Mouse (Mus musculus) G1E-ER4 (cell line): Measurements from ENCODE around the gene Rras. TPM values are rescaled to one million over a fixed set of nuclear protein-coding genes. Genes with fewer than 3 reads are reported as not detected.

Source experiments
- GATA1 ChIP-seq: IDR thresholded peaks from one replicate; pipeline ENCODE4 v1.8.0; 2012; ENCODE audit warnings: low read length, inconsistent platforms
- polyA plus RNA-seq: library from polyadenylated mRNA; stranded (reverse); fragments of >175 nt; gene quantifications from 2 replicates; pipeline ENCODE4 v1.2.3, GENCODE M21; 2012

The Rras gene
- polyA plus RNA-seq, 1 experiment = 9.1 TPM

GRCm38 (mm10) chr7:45052862-45053116, 35.0 kb downstream of the Rras start, which contains the start of gene Prr12:
Prr12 (minus strand) TSS chr7:45052881.
- no peak for TF ChIP-seq GATA1

- TF ChIP-seq GATA1 = no peak
Measured at GRCm38 (mm10) chr7:45053117-45053930, 35.6 kb downstream of the Rras start.

GRCm38 (mm10) chr7:45053931-45054510, 36.3 kb downstream of the Rras start:
- TF ChIP-seq GATA1 = no peak

GRCm38 (mm10) chr7:45056329-45056971, 38.7 kb downstream of the Rras start:
- TF ChIP-seq GATA1 = no peak

- TF ChIP-seq GATA1 = no peak
Measured at GRCm38 (mm10) chr7:45056972-45057348, 39.2 kb downstream of the Rras start.

- TF ChIP-seq GATA1 = no peak
Measured at GRCm38 (mm10) chr7:45058607-45059571, 41.1 kb downstream of the Rras start.

GRCm38 (mm10) chr7:45060632-45061122, 42.9 kb downstream of the Rras start:
- TF ChIP-seq GATA1 = no peak

GRCm38 (mm10) chr7:45061532-45062075, 43.8 kb downstream of the Rras start:
- TF ChIP-seq GATA1 = no peak

- TF ChIP-seq GATA1 = no peak
Measured at GRCm38 (mm10) chr7:45062239-45062835, 44.6 kb downstream of the Rras start, which contains the start of the genes Nosip and Prrg2. Nosip (plus strand) TSS chr7:45062429. Prrg2 (minus strand) TSS chr7:45062677.

- no peak for TF ChIP-seq GATA1
Measured at GRCm38 (mm10) chr7:45067190-45067999, 49.6 kb downstream of the Rras start.

GRCm38 (mm10) chr7:45068000-45068318, 50.2 kb downstream of the Rras start:
- TF ChIP-seq GATA1 = no peak

GRCm38 (mm10) chr7:45069671-45070070, 51.9 kb downstream of the Rras start:
- no peak for TF ChIP-seq GATA1

Other genes starting within 250 kb of the Rras start
- 89.3 and 290 TPM in 2 replicates for gene Nup62, start 201.9 kb upstream of the Rras start, polyA plus RNA-seq
- 1.4 TPM in 2 replicates for gene Il4i1, start 201.6 kb upstream of the Rras start, polyA plus RNA-seq
- 545 and 546 TPM in 2 replicates for gene Atf5, start 201.3 kb upstream of the Rras start, polyA plus RNA-seq
- gene Akt1s1, start 169.0 kb upstream of the Rras start, polyA plus RNA-seq = 873 and 930 TPM in 2 replicates
- gene Tbc1d17, start 168.9 kb upstream of the Rras start, polyA plus RNA-seq = 87.2 and 126 TPM in 2 replicates
- 55.8 and 74.5 TPM in 2 replicates for gene Pnkp, start 160.8 kb upstream of the Rras start, polyA plus RNA-seq
- gene Ptov1, start 148.2 kb upstream of the Rras start, polyA plus RNA-seq = 256 and 306 TPM in 2 replicates
- gene Med25, start 125.2 kb upstream of the Rras start, polyA plus RNA-seq = 568 and 719 TPM in 2 replicates
- 67.3 and 78.5 TPM in 2 replicates for gene Fuz, start 121.9 kb upstream of the Rras start, polyA plus RNA-seq
- gene Ap2a1, start 88.5 kb upstream of the Rras start, polyA plus RNA-seq = 254 and 278 TPM in 2 replicates
- gene Tsks, start 74.8 kb upstream of the Rras start, polyA plus RNA-seq = 0.16 TPM in 1 of 2 replicates, not detected in the other
- 1.2 and 1.9 TPM in 2 replicates for gene Cpt1c, start 43.1 kb upstream of the Rras start, polyA plus RNA-seq
- gene Prmt1, start 31.4 kb upstream of the Rras start, polyA plus RNA-seq = 142 and 234 TPM in 2 replicates
- 110 and 153 TPM in 2 replicates for gene Irf3, start 20.3 kb upstream of the Rras start, polyA plus RNA-seq
- 195 and 211 TPM in 2 replicates for gene Bcl2l12, start 19.2 kb upstream of the Rras start, polyA plus RNA-seq
- 347 and 406 TPM in 2 replicates for gene Scaf1, start 1.6 kb upstream of the Rras start, polyA plus RNA-seq
- gene Prr12, start 34.9 kb downstream of the Rras start, polyA plus RNA-seq = 123 and 149 TPM in 2 replicates
- 160 and 205 TPM in 2 replicates for gene Nosip, start 44.5 kb downstream of the Rras start, polyA plus RNA-seq
- 28.0 and 34.7 TPM in 2 replicates for gene Prrg2, start 44.7 kb downstream of the Rras start, polyA plus RNA-seq
- 1.2 and 1.8 TPM in 2 replicates for gene Rcn3, start 74.3 kb downstream of the Rras start, polyA plus RNA-seq
- 0.04 TPM in 1 of 2 replicates, not detected in the other for gene Fcgrt, start 85.9 kb downstream of the Rras start, polyA plus RNA-seq
- 236 and 428 TPM in 2 replicates for gene Rps11, start 106.5 kb downstream of the Rras start, polyA plus RNA-seq
- 9,046 and 9,149 TPM in 2 replicates for gene Rpl13a, start 110.8 kb downstream of the Rras start, polyA plus RNA-seq
- gene Gm45713, start 118.3 kb downstream of the Rras start, polyA plus RNA-seq = 1.5 and 3.9 TPM in 2 replicates
- gene Flt3l, start 118.5 kb downstream of the Rras start, polyA plus RNA-seq = 47.6 and 56.0 TPM in 2 replicates
- 93.6 and 96.2 TPM in 2 replicates for gene Pih1d1, start 136.3 kb downstream of the Rras start, polyA plus RNA-seq
- 150 and 154 TPM in 2 replicates for gene Aldh16a1, start 136.6 kb downstream of the Rras start, polyA plus RNA-seq
- 0.06 and 0.09 TPM in 2 replicates for gene Slc17a7, start 146.0 kb downstream of the Rras start, polyA plus RNA-seq
- gene Gfy, start 161.6 kb downstream of the Rras start, polyA plus RNA-seq = not detected in 2 replicates
- gene Pth2, start 163.0 kb downstream of the Rras start, polyA plus RNA-seq = not detected in 2 replicates
- gene Ccdc155, start 186.9 kb downstream of the Rras start, polyA plus RNA-seq = not detected in 2 replicates
- gene Dkkl1, start 194.2 kb downstream of the Rras start, polyA plus RNA-seq = 0.13 TPM in 1 of 2 replicates, not detected in the other
- gene Tead2, start 197.8 kb downstream of the Rras start, polyA plus RNA-seq = not detected in 2 replicates
- 96.2 and 133 TPM in 2 replicates for gene Cd37, start 221.2 kb downstream of the Rras start, polyA plus RNA-seq
- not detected in 2 replicates for gene Slc6a16, start 223.1 kb downstream of the Rras start, polyA plus RNA-seq